Mouse (Mus musculus) heart, embryonic 11.5 days (tissue): ENCODE results near the gene Trpv5. TPM values are rescaled to one million over a fixed set of nuclear protein-coding genes. Genes with fewer than 3 reads are reported as not detected.

Source experiments
- ATAC-seq: fragments of 200-750 bp; cut with Nextera tagmentation; replicated peaks from 2 replicates; pipeline ENCODE4 v1.8.0; 2017; ENCODE audit warnings: moderate library complexity; ENCODE audit not compliant: insufficient number of reproducible peaks, low FRiP score, low TSS enrichment
- H3K27ac ChIP-seq: fragments of 300-500 bp; sonication (generic); 2 replicates; pipeline ENCODE4 v1.5.1; 2014; ENCODE audit warnings: mild to moderate bottlenecking, low read depth, low read length
- H3K27me3 ChIP-seq: fragments of 300-500 bp; sonication (generic); 2 replicates; pipeline ENCODE4 v1.6.1; 2014; ENCODE audit warnings: mild to moderate bottlenecking, low read length, mixed read lengths; ENCODE audit not compliant: control insufficient read depth, insufficient read depth
- H3K36me3 ChIP-seq: fragments of 300-500 bp; sonication (generic); 2 replicates; pipeline ENCODE4 v1.6.1; 2014; ENCODE audit warnings: mild to moderate bottlenecking, low read length, moderate library complexity, mixed read lengths; ENCODE audit not compliant: control insufficient read depth, insufficient read depth
- H3K4me1 ChIP-seq: fragments of 300-500 bp; sonication (generic); 2 replicates; pipeline ENCODE4 v1.6.1; 2014; ENCODE audit warnings: low read length; ENCODE audit not compliant: control insufficient read depth, insufficient read depth
- H3K4me2 ChIP-seq: fragments of 300-500 bp; sonication (generic); 2 replicates; pipeline ENCODE4 v1.6.1; 2014; ENCODE audit warnings: mild to moderate bottlenecking, moderate library complexity
- H3K4me3 ChIP-seq: fragments of 300-500 bp; sonication (generic); 2 replicates; pipeline ENCODE4 v1.5.1; 2014; ENCODE audit warnings: low read depth, low read length
- H3K9ac ChIP-seq: fragments of 300-500 bp; sonication (generic); 2 replicates; pipeline ENCODE4 v1.6.1; 2014; ENCODE audit warnings: mild to moderate bottlenecking, low read depth, low read length, moderate library complexity
- H3K9me3 ChIP-seq: fragments of 300-500 bp; sonication (generic); replicated peaks from 2 replicates; pipeline ENCODE4 v1.6.1; 2016; ENCODE audit warnings: low read length; ENCODE audit not compliant: control insufficient read depth
- WGBS: fragments of 180-500 bp; shearing (Covaris S2); extraction: QIAGEN DNeasy Blood & Tissue Kit; methylation state at CpG from one replicate; pipeline ENCODE4 v1.1.7; 2014; ENCODE audit not compliant: insufficient replicate concordance; 5-methylcytosine and 5-hydroxymethylcytosine counted together
- polyA plus RNA-seq: library from polyadenylated mRNA; unstranded; fragments of >200 nt; fragmentation: Nextera tagmentation; extraction: Ambion mirVana; gene quantifications from 2 replicates; pipeline ENCODE4 v1.2.1, GENCODE M21; 2014

Gene Trpv5
- polyA plus RNA-seq, 1 experiment from 2014 or later: not detected

GRCm38 (mm10) chr6:41636178-41636577 is 44.4 kb downstream of the Trpv5 start, which contains the start of gene Trpv6:
TSS of gene Trpv6 (minus strand) at chr6:41636405.
- no peaks in the 10 kb centered on the region for H3K27me3 ChIP-seq
- H3K4me2 ChIP-seq: no peak within 1 kb of the TSS
- H3K9me3 ChIP-seq: no peaks in the 10 kb centered on the region
- 12% methylated on average over 5 of the region's 5 CpGs for WGBS
- no peak within 1 kb of the TSS for H3K4me3 ChIP-seq
- no peaks in the 10 kb centered on the region for H3K36me3 ChIP-seq
- no peak for ATAC-seq
- no peak within 1 kb of the TSS for H3K9ac ChIP-seq
- no peaks in the 10 kb centered on the region for H3K4me1 ChIP-seq
- H3K27ac ChIP-seq: no peak within 1 kb of the TSS

- H3K4me3 ChIP-seq: no peak overlapping the region
- H3K36me3 ChIP-seq: no peaks in the 10 kb centered on the region
- no peak for ATAC-seq
- WGBS: 38% methylated on average over 1 of the region's 1 CpGs
- no peaks in the 10 kb centered on the region for H3K4me1 ChIP-seq
- H3K9ac ChIP-seq: no peak overlapping the region
- no peaks in the 10 kb centered on the region for H3K27me3 ChIP-seq
- no peaks in the 10 kb centered on the region for H3K9me3 ChIP-seq
- H3K27ac ChIP-seq: no peak overlapping the region
- no peak overlapping the region for H3K4me2 ChIP-seq
Observed at GRCm38 (mm10) chr6:41635211-41635610, 45.4 kb downstream of the Trpv5 start.

GRCm38 (mm10) chr6:41631549-41631948 is 49.0 kb downstream of the Trpv5 start:
- H3K9ac ChIP-seq: no peak overlapping the region
- H3K4me1 ChIP-seq: no peaks in the 10 kb centered on the region
- no peak overlapping the region for H3K4me3 ChIP-seq
- no peak overlapping the region for H3K27ac ChIP-seq
- H3K27me3 ChIP-seq: no peaks in the 10 kb centered on the region
- ATAC-seq: no peak
- 82% methylated on average over 4 of the region's 4 CpGs for WGBS
- no peaks in the 10 kb centered on the region for H3K9me3 ChIP-seq
- no peaks in the 10 kb centered on the region for H3K36me3 ChIP-seq
- no peak overlapping the region for H3K4me2 ChIP-seq

GRCm38 (mm10) chr6:41630791-41631190 is 49.8 kb downstream of the Trpv5 start:
- no peak for ATAC-seq
- Histone ChIP-seq H3K9ac (no peak overlapping the region), H3K9me3 (no peaks in the 10 kb centered on the region), H3K4me2 (no peak overlapping the region), H3K27me3 (no peaks in the 10 kb centered on the region), H3K4me3 (no peak overlapping the region), H3K4me1 (no peaks in the 10 kb centered on the region), H3K36me3 (no peaks in the 10 kb centered on the region), H3K27ac (no peak overlapping the region)
- WGBS: 65% methylated on average over 2 of the region's 2 CpGs

- Histone ChIP-seq H3K4me3 (no peak overlapping the region), H3K36me3 (no peaks in the 10 kb centered on the region), H3K4me2 (no peak overlapping the region), H3K4me1 (no peaks in the 10 kb centered on the region), H3K9ac (no peak overlapping the region), H3K27me3 (no peaks in the 10 kb centered on the region), H3K9me3 (no peaks in the 10 kb centered on the region), H3K27ac (no peak overlapping the region)
- WGBS: 69% methylated on average over 1 of the region's 1 CpGs
- no peak for ATAC-seq
Observed at GRCm38 (mm10) chr6:41628180-41628579, 52.4 kb downstream of the Trpv5 start.

GRCm38 (mm10) chr6:41622661-41623060 is 57.9 kb downstream of the Trpv5 start:
- no peak for ATAC-seq
- WGBS: 64% methylated on average over 9 of the region's 9 CpGs
- Histone ChIP-seq H3K4me1 (no peaks in the 10 kb centered on the region), H3K9ac (no peak overlapping the region), H3K27ac (no peak overlapping the region), H3K27me3 (no peaks in the 10 kb centered on the region), H3K4me2 (no peak overlapping the region), H3K9me3 (no peaks in the 10 kb centered on the region), H3K36me3 (no peaks in the 10 kb centered on the region), H3K4me3 (no peak overlapping the region)

- H3K36me3 ChIP-seq: no peaks in the 10 kb centered on the region
- WGBS: 81% methylated on average over 12 of the region's 12 CpGs
Observed at GRCm38 (mm10) chr6:41621241-41621990, 59.2 kb downstream of the Trpv5 start.

GRCm38 (mm10) chr6:41620173-41620798 is 60.3 kb downstream of the Trpv5 start:
- no peak overlapping the region for H3K27ac ChIP-seq
- no peaks in the 10 kb centered on the region for H3K4me1 ChIP-seq
- WGBS: 84% methylated on average over 9 of the region's 9 CpGs
- H3K4me2 ChIP-seq: no peak overlapping the region
- no peak overlapping the region for H3K4me3 ChIP-seq
- H3K9me3 ChIP-seq: no peaks in the 10 kb centered on the region
- H3K36me3 ChIP-seq: no peaks in the 10 kb centered on the region
- H3K9ac ChIP-seq: no peak overlapping the region
- no peaks in the 10 kb centered on the region for H3K27me3 ChIP-seq
- ATAC-seq: no peak

More at GRCm38 (mm10) chr6:41621241-41621990, 59.2 kb downstream of the Trpv5 start:
- no peaks in the 10 kb centered on the region for H3K27me3 ChIP-seq
- no peak overlapping the region for H3K9ac ChIP-seq
- no peaks in the 10 kb centered on the region for H3K9me3 ChIP-seq
- H3K27ac ChIP-seq: no peak overlapping the region
- no peak for ATAC-seq
- no peaks in the 10 kb centered on the region for H3K4me1 ChIP-seq
- H3K4me2 ChIP-seq: no peak overlapping the region
- no peak overlapping the region for H3K4me3 ChIP-seq

- WGBS: 50% methylated on average over 5 of the region's 5 CpGs
- Histone ChIP-seq H3K4me1 (no peaks in the 10 kb centered on the region), H3K27ac (no peak overlapping the region), H3K9me3 (no peaks in the 10 kb centered on the region), H3K9ac (no peak overlapping the region), H3K27me3 (peaks cover 12% of the 10 kb centered on the region), H3K4me2 (no peak overlapping the region), H3K4me3 (no peak overlapping the region), H3K36me3 (no peaks in the 10 kb centered on the region)
- ATAC-seq: no peak
Observed at GRCm38 (mm10) chr6:41607637-41608036, 72.9 kb downstream of the Trpv5 start.
